Mouse (Mus musculus) olfactory bulb, adult 2 months (tissue): ENCODE data around the gene Zmynd8. TPM values are rescaled to one million over a fixed set of nuclear protein-coding genes. Genes with fewer than 3 reads are reported as not detected.

ENCODE experiments used
- H3K27ac ChIP-seq: fragments of 200-500 bp; 2 replicates; pipeline ENCODE4 v1.5.1; 2012; ENCODE audit warnings: low read depth, low read length; ENCODE audit not compliant: insufficient read depth
- H3K4me1 ChIP-seq: fragments of 200-500 bp; 2 replicates; pipeline ENCODE4 v1.6.1; 2012; ENCODE audit warnings: low read length; ENCODE audit not compliant: control insufficient read depth, insufficient read depth
- H3K4me3 ChIP-seq: fragments of 200-500 bp; 2 replicates; pipeline ENCODE4 v1.5.1; 2012; ENCODE audit warnings: mild to moderate bottlenecking, low read depth, low read length, moderate library complexity; ENCODE audit not compliant: insufficient read depth
- CTCF ChIP-seq: fragments of 200-500 bp; IDR thresholded peaks from 2 replicates; pipeline ENCODE4 v1.5.1; 2012; ENCODE audit warnings: low read depth, mild to moderate bottlenecking, low read length, moderate library complexity; ENCODE audit not compliant: insufficient read depth
- POLR2A ChIP-seq: fragments of 200-500 bp; IDR thresholded peaks from 2 replicates; pipeline ENCODE4 v1.6.1; 2012; ENCODE audit warnings: mild to moderate bottlenecking, low read depth, low read length, moderate library complexity; ENCODE audit not compliant: insufficient read depth
- WGBS: fragments of 180-500 bp; shearing (Covaris S2); methylation state at CpG from one replicate; pipeline ENCODE4 v1.1.7; 2018; 5-methylcytosine and 5-hydroxymethylcytosine counted together
- polyA plus RNA-seq: library from polyadenylated mRNA; stranded (reverse); fragments of >200 nt; gene quantifications from 2 replicates; pipeline ENCODE4 v1.2.4, GENCODE M21; 2012; ENCODE audit warnings: low replicate concordance; ENCODE audit not compliant: missing spikeins, insufficient read depth, insufficient read length

The Zmynd8 gene
- polyA plus RNA-seq: 440 TPM in 1 of 2 replicates, not detected in the other

- H3K4me3 ChIP-seq: no peak within 1 kb of the TSS
- no peak within 1 kb of the TSS for H3K27ac ChIP-seq
- TF ChIP-seq CTCF (no peak), POLR2A (no peak)
- 85% methylated on average over 23 of the region's 23 CpGs for WGBS
- H3K4me1 ChIP-seq: peaks cover 4% of the 10 kb centered on the region
Observed at GRCm38 (mm10) chr2:165898202-165899194, at the start of gene Zmynd8. Gene Zmynd8, minus strand, starts transcription at chr2:165899016.

GRCm38 (mm10) chr2:165948007-165948406 lies 49.2 kb upstream of the Zmynd8 start:
- WGBS: 37% methylated on average over 1 of the region's 1 CpGs
- TF ChIP-seq CTCF (no peak), POLR2A (no peak)
- H3K4me1 ChIP-seq: no peaks in the 10 kb centered on the region
- H3K27ac ChIP-seq: no peak overlapping the region
- no peak overlapping the region for H3K4me3 ChIP-seq

GRCm38 (mm10) chr2:165946046-165946564 lies 47.3 kb upstream of the Zmynd8 start:
- 97% methylated on average over 1 of the region's 1 CpGs for WGBS

GRCm38 (mm10) chr2:165944576-165945351 lies 45.9 kb upstream of the Zmynd8 start:
- H3K4me3 ChIP-seq: no peak overlapping the region
- no peak for TF ChIP-seq POLR2A
- TF ChIP-seq CTCF: no peak
- no peak overlapping the region for H3K27ac ChIP-seq
- 76% methylated on average over 11 of the region's 11 CpGs for WGBS
- no peaks in the 10 kb centered on the region for H3K4me1 ChIP-seq

More at GRCm38 (mm10) chr2:165946046-165946564, 47.3 kb upstream of the Zmynd8 start:
- Histone ChIP-seq H3K4me3 (no peak overlapping the region), H3K27ac (no peak overlapping the region), H3K4me1 (no peaks in the 10 kb centered on the region)
- TF ChIP-seq POLR2A (no peak), CTCF (no peak)

GRCm38 (mm10) chr2:165943113-165943512 lies 44.3 kb upstream of the Zmynd8 start:
- 96% methylated on average over 2 of the region's 2 CpGs for WGBS
- Histone ChIP-seq H3K27ac (no peak overlapping the region), H3K4me3 (no peak overlapping the region), H3K4me1 (peaks cover 3% of the 10 kb centered on the region; the same call in 1 of the 2 replicates)
- TF ChIP-seq CTCF: no peak
- TF ChIP-seq POLR2A: no peak

GRCm38 (mm10) chr2:165936106-165936505 lies 37.3 kb upstream of the Zmynd8 start:
- Histone ChIP-seq H3K4me3 (no peak overlapping the region), H3K27ac (no peak overlapping the region)
- WGBS: 73% methylated on average over 12 of the region's 12 CpGs

GRCm38 (mm10) chr2:165927705-165928104 lies 28.9 kb upstream of the Zmynd8 start:
- Histone ChIP-seq H3K27ac (no peak overlapping the region), H3K4me3 (no peak overlapping the region), H3K4me1 (no peaks in the 10 kb centered on the region)
- TF ChIP-seq POLR2A (no peak), CTCF (no peak)
- 96% methylated on average over 16 of the region's 16 CpGs for WGBS

More at GRCm38 (mm10) chr2:165936106-165936505, 37.3 kb upstream of the Zmynd8 start:
- H3K4me1 ChIP-seq: peaks cover 3% of the 10 kb centered on the region; the same call in 1 of the 2 replicates
- no peak for TF ChIP-seq POLR2A
- no peak for TF ChIP-seq CTCF

- H3K27ac ChIP-seq: no peak overlapping the region
- WGBS: 96% methylated on average over 5 of the region's 5 CpGs
- H3K4me3 ChIP-seq: no peak overlapping the region
- H3K4me1 ChIP-seq: no peaks in the 10 kb centered on the region
- TF ChIP-seq CTCF: no peak
- no peak for TF ChIP-seq POLR2A
Observed at GRCm38 (mm10) chr2:165926191-165926590, 27.4 kb upstream of the Zmynd8 start.
